Mouse (Mus musculus) limb, embryonic 15.5 days (tissue): ENCODE data around the gene Htr2b. TPM values are rescaled to one million over a fixed set of nuclear protein-coding genes. Genes with fewer than 3 reads are reported as not detected.

Experiments used
- ATAC-seq: fragments of 200-750 bp; cut with Nextera tagmentation; 2 replicates; pipeline ENCODE4 v1.8.0; 2017; ENCODE audit warnings: low read depth, moderate TSS enrichment; ENCODE audit not compliant: insufficient number of reproducible peaks, low FRiP score, low TSS enrichment
- H3K27ac ChIP-seq: fragments of 300-500 bp; sonication (generic); 2 replicates; pipeline ENCODE4 v1.5.1; 2015; ENCODE audit warnings: moderate library complexity, mild to moderate bottlenecking, inconsistent platforms
- H3K27me3 ChIP-seq: fragments of 300-500 bp; sonication (generic); 2 replicates; pipeline ENCODE4 v1.6.1; 2015; ENCODE audit warnings: inconsistent platforms
- H3K36me3 ChIP-seq: fragments of 300-500 bp; sonication (generic); 2 replicates; pipeline ENCODE4 v1.6.1; 2015; ENCODE audit warnings: inconsistent platforms
- H3K4me1 ChIP-seq: fragments of 300-500 bp; sonication (generic); 2 replicates; pipeline ENCODE4 v1.6.1; 2015; ENCODE audit warnings: inconsistent platforms
- H3K4me2 ChIP-seq: fragments of 300-500 bp; sonication (generic); 2 replicates; pipeline ENCODE4 v1.6.1; 2015; ENCODE audit warnings: mild to moderate bottlenecking, inconsistent platforms
- H3K4me3 ChIP-seq: fragments of 300-500 bp; sonication (generic); 2 replicates; pipeline ENCODE4 v1.5.1; 2015; ENCODE audit warnings: mild to moderate bottlenecking, inconsistent platforms
- H3K9ac ChIP-seq: fragments of 300-500 bp; sonication (generic); 2 replicates; pipeline ENCODE4 v1.6.1; 2015; ENCODE audit warnings: inconsistent platforms
- H3K9me3 ChIP-seq: fragments of 300-500 bp; sonication (generic); 2 replicates; pipeline ENCODE4 v1.6.1; 2016; ENCODE audit warnings: inconsistent platforms
- WGBS: fragments of 180-500 bp; shearing (Covaris S2); methylation state at CpG from one replicate; pipeline ENCODE4 v1.1.7; 2015; 5-methylcytosine and 5-hydroxymethylcytosine counted together
- polyA plus RNA-seq: library from polyadenylated mRNA; unstranded; fragments of >200 nt; fragmentation: Nextera tagmentation; extraction: Ambion mirVana; gene quantifications from 2 replicates; pipeline ENCODE4 v1.2.1, GENCODE M21; 2015

The Htr2b gene
- polyA plus RNA-seq, 1 experiment from 2014 or later = 0.92 TPM

GRCm38 (mm10) chr1:86147557-86147956, 35.8 kb upstream of the Htr2b start:
- WGBS = 63% methylated on average over 5 of the region's 5 CpGs
- ATAC-seq = no peak
- Histone ChIP-seq H3K36me3 (peaks cover under 1% of the 10 kb centered on the region; the same call in 1 of the 2 replicates), H3K27me3 (no peaks in the 10 kb centered on the region), H3K9ac (no peak overlapping the region), H3K4me2 (no peak overlapping the region), H3K4me1 (no peaks in the 10 kb centered on the region), H3K27ac (no peak overlapping the region), H3K9me3 (no peaks in the 10 kb centered on the region), H3K4me3 (no peak overlapping the region)

- H3K27ac ChIP-seq = no peak overlapping the region
- H3K9ac ChIP-seq = no peak overlapping the region
- no peak for ATAC-seq
- no peaks in the 10 kb centered on the region for H3K27me3 ChIP-seq
- no peaks in the 10 kb centered on the region for H3K4me1 ChIP-seq
- H3K36me3 ChIP-seq = peaks cover 4% of the 10 kb centered on the region
- WGBS = 47% methylated on average over 5 of the region's 5 CpGs
- H3K4me3 ChIP-seq = no peak overlapping the region
- no peak overlapping the region for H3K4me2 ChIP-seq
- H3K9me3 ChIP-seq = no peaks in the 10 kb centered on the region
These were observed 34.5 kb upstream of the Htr2b start for GRCm38 (mm10) chr1:86146293-86146692.

GRCm38 (mm10) chr1:86144001-86144944, 32.5 kb upstream of the Htr2b start:
- H3K9me3 ChIP-seq = no peaks in the 10 kb centered on the region
- no peaks in the 10 kb centered on the region for H3K27me3 ChIP-seq
- peaks cover 14% of the 10 kb centered on the region for H3K36me3 ChIP-seq
- no peak overlapping the region for H3K9ac ChIP-seq
- ATAC-seq = no peak
- WGBS = 76% methylated on average over 21 of the region's 21 CpGs
- no peaks in the 10 kb centered on the region for H3K4me1 ChIP-seq
- H3K27ac ChIP-seq = no peak overlapping the region
- H3K4me3 ChIP-seq = no peak overlapping the region
- no peak overlapping the region for H3K4me2 ChIP-seq

GRCm38 (mm10) chr1:86143165-86143564, 31.4 kb upstream of the Htr2b start:
- ATAC-seq = no peak
- Histone ChIP-seq H3K36me3 (peaks cover 22% of the 10 kb centered on the region), H3K4me1 (no peaks in the 10 kb centered on the region), H3K27ac (no peak overlapping the region), H3K27me3 (no peaks in the 10 kb centered on the region), H3K9me3 (no peaks in the 10 kb centered on the region), H3K4me3 (no peak overlapping the region), H3K4me2 (no peak overlapping the region), H3K9ac (no peak overlapping the region)
- 86% methylated on average over 4 of the region's 4 CpGs for WGBS

GRCm38 (mm10) chr1:86141081-86141480, 29.3 kb upstream of the Htr2b start:
- H3K4me2 ChIP-seq = no peak overlapping the region
- H3K27me3 ChIP-seq = no peaks in the 10 kb centered on the region
- ATAC-seq = no peak
- H3K27ac ChIP-seq = no peak overlapping the region
- WGBS = 90% methylated on average over 3 of the region's 3 CpGs
- no peaks in the 10 kb centered on the region for H3K9me3 ChIP-seq
- no peaks in the 10 kb centered on the region for H3K4me1 ChIP-seq
- H3K9ac ChIP-seq = no peak overlapping the region
- H3K36me3 ChIP-seq = peaks cover 37% of the 10 kb centered on the region
- no peak overlapping the region for H3K4me3 ChIP-seq

- no peak for ATAC-seq
- Histone ChIP-seq H3K4me2 (no peak overlapping the region), H3K27ac (no peak overlapping the region), H3K36me3 (peaks cover 67% of the 10 kb centered on the region), H3K9ac (no peak overlapping the region), H3K4me3 (no peak overlapping the region), H3K27me3 (no peaks in the 10 kb centered on the region), H3K9me3 (no peaks in the 10 kb centered on the region), H3K4me1 (no peaks in the 10 kb centered on the region)
- WGBS = 85% methylated on average over 6 of the region's 6 CpGs
These were observed 23.5 kb upstream of the Htr2b start for GRCm38 (mm10) chr1:86135315-86135714.

- WGBS = 97% methylated on average over 4 of the region's 4 CpGs
- Histone ChIP-seq H3K4me3 (no peak within 1 kb of the TSS), H3K27ac (no peak within 1 kb of the TSS), H3K4me1 (no peaks in the 10 kb centered on the region), H3K4me2 (no peak within 1 kb of the TSS), H3K27me3 (no peaks in the 10 kb centered on the region), H3K9ac (no peak within 1 kb of the TSS), H3K36me3 (peaks cover 70% of the 10 kb centered on the region), H3K9me3 (no peaks in the 10 kb centered on the region)
- ATAC-seq = no peak
These were observed 21.6 kb upstream of the Htr2b start, which contains the start of gene Gm21972 for GRCm38 (mm10) chr1:86133337-86133736. Gm21972 (plus strand) TSS chr1:86133637.

GRCm38 (mm10) chr1:86126036-86126435, 14.3 kb upstream of the Htr2b start:
- H3K36me3 ChIP-seq = peaks cover 59% of the 10 kb centered on the region
- no peak overlapping the region for H3K4me2 ChIP-seq
- no peak overlapping the region for H3K4me3 ChIP-seq
- no peaks in the 10 kb centered on the region for H3K27me3 ChIP-seq
- no peaks in the 10 kb centered on the region for H3K4me1 ChIP-seq
- H3K27ac ChIP-seq = no peak overlapping the region; the same call in 1 of the 2 replicates
- H3K9ac ChIP-seq = no peak overlapping the region
- no peaks in the 10 kb centered on the region for H3K9me3 ChIP-seq
- WGBS = 91% methylated on average over 2 of the region's 2 CpGs
- ATAC-seq = no peak

- H3K27ac ChIP-seq = no peak overlapping the region
- peaks cover 45% of the 10 kb centered on the region for H3K36me3 ChIP-seq
- H3K4me3 ChIP-seq = no peak overlapping the region
- H3K4me2 ChIP-seq = no peak overlapping the region
- H3K9me3 ChIP-seq = no peaks in the 10 kb centered on the region
- no peaks in the 10 kb centered on the region for H3K27me3 ChIP-seq
- ATAC-seq = no peak
- no peaks in the 10 kb centered on the region for H3K4me1 ChIP-seq
- 82% methylated on average over 4 of the region's 4 CpGs for WGBS
- no peak overlapping the region for H3K9ac ChIP-seq
These were observed 7.8 kb upstream of the Htr2b start for GRCm38 (mm10) chr1:86119549-86119948.

- peaks cover 21% of the 10 kb centered on the region for H3K36me3 ChIP-seq
- H3K27me3 ChIP-seq = no peaks in the 10 kb centered on the region
- no peaks in the 10 kb centered on the region for H3K4me1 ChIP-seq
- no peak overlapping the region for H3K4me3 ChIP-seq
- H3K27ac ChIP-seq = no peak overlapping the region
- H3K9ac ChIP-seq = no peak overlapping the region
- H3K4me2 ChIP-seq = no peak overlapping the region
- no peaks in the 10 kb centered on the region for H3K9me3 ChIP-seq
- 88% methylated on average over 3 of the region's 3 CpGs for WGBS
- no peak for ATAC-seq
These were observed 2.4 kb upstream of the Htr2b start for GRCm38 (mm10) chr1:86114141-86114540.

GRCm38 (mm10) chr1:86105054-86105453, 6.7 kb downstream of the Htr2b start:
- Histone ChIP-seq H3K27ac (no peak overlapping the region), H3K4me3 (no peak overlapping the region), H3K36me3 (peaks cover 3% of the 10 kb centered on the region; the same call in 1 of the 2 replicates), H3K9me3 (no peaks in the 10 kb centered on the region), H3K4me2 (no peak overlapping the region), H3K27me3 (no peaks in the 10 kb centered on the region), H3K4me1 (no peaks in the 10 kb centered on the region), H3K9ac (no peak overlapping the region)
- 78% methylated on average over 1 of the region's 1 CpGs for WGBS
- no peak for ATAC-seq

GRCm38 (mm10) chr1:86094413-86094812, 17.4 kb downstream of the Htr2b start:
- H3K27ac ChIP-seq = no peak overlapping the region
- peaks cover 61% of the 10 kb centered on the region for H3K36me3 ChIP-seq
- H3K4me2 ChIP-seq = no peak overlapping the region
- no peak overlapping the region for H3K9ac ChIP-seq
- no peak for ATAC-seq
- H3K27me3 ChIP-seq = no peaks in the 10 kb centered on the region
- no peaks in the 10 kb centered on the region for H3K9me3 ChIP-seq
- H3K4me3 ChIP-seq = no peak overlapping the region
- no peaks in the 10 kb centered on the region for H3K4me1 ChIP-seq
- 84% methylated on average over 7 of the region's 7 CpGs for WGBS
